Mouse (Mus musculus) ovary, adult 18-20 months (tissue): ENCODE data around the gene Rarres1.

ENCODE experiments used
- DNase-seq: peaks from one replicate; pipeline ENCODE4 v3.0.0; 2022; ENCODE audit warnings: low spot score, mixed read lengths

Rarres1 gene

DNA sequence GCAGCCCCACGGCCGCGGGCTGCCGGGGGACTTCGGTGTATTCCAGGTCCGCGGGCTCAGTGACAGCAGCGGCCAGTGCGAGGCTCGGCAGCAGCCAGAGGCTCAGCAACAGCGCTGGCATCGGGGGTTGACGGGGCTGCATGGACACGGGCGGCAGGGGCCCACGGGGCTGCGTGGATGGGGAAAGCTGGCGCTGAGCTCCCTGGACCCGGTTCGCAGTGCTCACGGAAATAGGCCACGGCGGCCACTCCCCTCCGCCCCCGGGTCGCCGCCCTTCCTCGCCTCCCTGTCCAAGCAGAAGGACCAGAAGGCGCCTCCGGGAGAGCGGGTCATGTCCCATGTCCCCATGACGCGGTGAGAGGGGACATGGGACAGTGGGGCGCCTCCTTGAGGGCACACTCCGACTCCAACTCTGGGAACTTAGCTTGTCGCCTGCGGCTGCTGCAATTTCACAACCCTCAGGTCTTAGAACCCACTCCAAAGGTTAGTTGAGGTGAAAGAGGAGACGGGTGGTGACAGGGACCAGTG lies at the start of gene Rarres1:
Gene Rarres1 (minus strand): TSS at position 250 of the 528 bp plus-strand sequence.
- no peak for DNase-seq

DNA sequence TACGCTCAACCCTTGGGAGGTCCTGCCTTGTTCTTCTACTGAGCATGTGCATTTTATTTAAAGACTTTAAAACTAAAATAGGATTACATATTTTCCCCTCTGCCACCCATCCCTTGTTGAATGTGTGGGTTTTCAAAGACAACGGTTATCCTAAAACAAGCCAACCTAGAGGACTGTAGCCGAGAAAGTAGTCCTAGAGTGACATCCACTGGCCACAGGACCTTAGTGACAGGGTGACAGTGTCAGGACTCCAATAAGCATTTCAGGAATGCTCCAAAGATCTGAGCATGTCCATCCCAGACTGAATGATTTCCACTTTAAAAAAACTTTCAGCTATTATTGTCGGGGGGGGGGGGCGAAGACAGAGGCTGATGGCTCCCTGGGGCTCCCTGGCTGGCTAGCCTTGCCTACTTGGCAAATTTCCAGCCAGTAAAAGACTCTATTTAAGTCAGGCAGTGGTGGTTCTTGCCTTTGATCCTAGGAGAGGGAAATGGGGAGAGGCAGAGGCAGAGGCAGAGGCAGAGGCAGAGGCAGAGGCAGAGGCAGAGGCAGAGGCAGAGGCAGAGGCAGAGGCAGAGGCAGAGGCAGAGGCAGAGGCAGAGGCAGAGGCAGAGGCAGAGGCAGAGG lies 49.5 kb upstream of the Rarres1 start:
- DNase-seq = no peak

DNA sequence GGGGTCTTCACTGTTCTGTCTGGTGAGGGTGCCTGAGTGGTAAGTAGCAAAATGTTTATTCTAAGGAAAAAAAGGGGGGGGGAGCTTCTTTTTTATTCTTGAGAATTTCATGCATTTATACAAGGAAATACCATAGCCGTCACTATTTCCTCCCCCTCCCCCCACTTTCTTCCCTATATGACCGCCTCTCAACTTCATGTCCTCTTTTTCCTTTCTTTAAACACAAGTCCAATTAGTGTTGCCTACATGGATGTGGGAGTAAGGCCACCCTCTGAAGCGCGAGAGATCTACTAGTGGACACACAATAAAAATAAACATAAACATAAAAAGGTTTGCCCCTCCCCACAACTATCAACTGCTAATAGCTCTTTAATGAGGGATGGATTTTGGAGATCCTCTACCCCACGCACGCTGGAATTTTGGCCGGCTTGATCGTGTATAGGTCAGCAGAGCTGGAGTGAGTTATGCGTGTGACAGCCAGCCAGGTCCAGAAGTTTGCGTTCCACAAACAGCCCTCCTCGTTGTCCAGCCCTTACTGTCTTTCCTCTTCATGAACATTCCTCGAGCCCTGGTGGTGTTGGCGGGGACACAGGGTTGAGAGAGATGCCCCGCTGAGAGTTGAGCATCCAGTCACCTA lies 42.5 kb upstream of the Rarres1 start:
- DNase-seq = no peak

DNA sequence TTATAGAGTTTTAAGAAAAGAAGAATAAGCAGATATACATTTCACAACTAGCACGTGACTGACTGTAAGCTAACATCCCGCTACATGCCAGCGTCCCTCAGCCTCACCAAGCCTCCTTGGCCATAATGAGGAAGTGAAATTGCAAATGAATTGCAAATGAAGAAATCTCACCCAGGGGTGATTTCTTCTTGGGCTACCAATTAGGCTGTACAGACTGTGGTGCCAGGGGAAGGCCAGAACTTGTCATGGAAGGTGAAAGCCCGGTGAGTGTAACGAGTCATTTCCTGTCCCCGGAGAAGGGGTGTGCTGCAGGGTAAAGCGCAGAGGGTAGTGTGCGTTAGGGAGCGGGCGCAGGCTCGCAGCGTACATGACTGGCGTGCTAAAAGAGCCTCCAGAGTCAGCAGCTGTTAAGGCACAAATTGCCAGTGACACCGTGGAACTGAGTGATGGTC lies 41.9 kb upstream of the Rarres1 start:
- no peak for DNase-seq

DNA sequence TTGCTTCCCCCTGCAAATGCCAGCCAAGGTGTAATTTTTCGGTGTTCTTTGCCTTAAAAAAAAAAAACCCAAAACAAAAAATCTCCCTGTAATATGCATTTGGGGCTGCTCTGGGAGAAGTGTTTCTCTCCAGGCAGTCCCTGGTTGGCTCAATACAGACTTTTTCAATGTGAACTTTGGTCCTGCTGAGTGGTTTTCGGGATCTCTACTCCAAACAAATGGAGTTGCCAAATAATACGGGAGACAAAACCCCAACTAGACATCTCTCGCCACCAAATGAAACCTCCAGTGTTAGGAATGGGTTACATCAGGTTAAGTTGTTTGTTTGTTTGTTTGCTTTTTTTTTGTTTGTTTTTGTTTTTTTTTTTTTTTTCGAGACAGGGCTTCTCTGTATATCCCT lies 39.9 kb upstream of the Rarres1 start:
- DNase-seq = no peak

DNA sequence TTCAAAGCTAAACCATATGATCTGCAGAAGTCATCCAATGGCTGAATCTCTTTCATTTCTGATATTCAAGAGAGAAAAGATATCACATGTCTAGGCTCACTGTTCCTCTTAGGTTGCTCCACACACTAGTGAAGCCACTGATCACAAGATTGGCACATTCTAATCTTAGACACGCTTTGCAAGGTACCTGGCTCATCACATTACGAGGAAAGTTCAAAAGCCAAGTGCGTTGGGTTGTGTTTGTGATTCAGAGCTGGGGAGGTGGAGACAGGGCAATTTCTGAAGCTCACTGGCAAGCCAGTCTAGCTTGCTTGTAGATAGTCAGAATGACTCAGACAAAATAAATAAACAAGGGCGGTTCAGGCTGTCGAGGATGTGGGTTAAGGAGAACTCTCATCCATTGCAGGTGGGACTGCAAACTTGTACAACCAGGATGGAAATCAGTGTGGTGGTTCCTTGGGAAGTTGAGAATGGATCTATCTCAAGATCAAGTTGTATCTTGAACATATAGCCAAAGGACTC lies 38.7 kb upstream of the Rarres1 start:
- no peak for DNase-seq

DNA sequence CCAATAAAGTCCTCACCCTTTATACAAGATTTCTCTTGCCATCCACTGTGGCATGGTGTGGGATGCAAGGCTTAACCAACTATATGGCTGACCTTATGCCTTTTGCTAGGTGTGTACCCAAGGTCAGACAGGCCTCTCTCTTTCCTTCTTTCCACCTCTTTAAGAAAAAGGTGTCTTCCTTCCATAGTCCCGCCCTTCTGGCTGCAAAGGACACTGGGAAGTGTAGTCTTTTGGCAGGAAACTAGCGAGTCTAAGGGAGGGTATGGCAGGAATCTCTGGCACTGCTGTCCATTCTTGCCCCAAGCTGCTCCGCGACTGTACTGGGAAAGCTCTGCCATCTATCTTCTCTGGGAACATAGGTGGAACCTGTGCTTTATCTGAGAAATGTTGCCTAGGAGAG lies 38.0 kb upstream of the Rarres1 start:
- no peak for DNase-seq

DNA sequence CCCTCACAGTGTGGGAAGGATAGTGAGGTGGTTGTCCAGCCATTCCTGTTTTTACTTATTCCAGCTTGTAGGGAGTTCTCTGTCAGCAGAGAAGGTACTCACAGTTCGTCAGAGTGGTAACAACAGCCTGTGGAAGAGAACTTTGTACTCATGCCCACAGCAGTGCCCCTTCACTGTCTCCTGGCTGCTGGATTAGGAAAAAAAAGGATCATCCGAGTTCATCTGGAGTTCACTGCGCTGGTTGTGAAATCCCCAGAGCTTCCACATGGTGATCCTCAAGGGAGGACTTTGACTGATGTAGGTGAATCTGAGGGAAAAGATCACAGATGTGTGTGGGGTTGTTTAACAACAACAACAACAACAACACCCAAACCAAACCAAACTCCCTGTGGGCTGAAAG lies 35.9 kb upstream of the Rarres1 start:
- DNase-seq = no peak

DNA sequence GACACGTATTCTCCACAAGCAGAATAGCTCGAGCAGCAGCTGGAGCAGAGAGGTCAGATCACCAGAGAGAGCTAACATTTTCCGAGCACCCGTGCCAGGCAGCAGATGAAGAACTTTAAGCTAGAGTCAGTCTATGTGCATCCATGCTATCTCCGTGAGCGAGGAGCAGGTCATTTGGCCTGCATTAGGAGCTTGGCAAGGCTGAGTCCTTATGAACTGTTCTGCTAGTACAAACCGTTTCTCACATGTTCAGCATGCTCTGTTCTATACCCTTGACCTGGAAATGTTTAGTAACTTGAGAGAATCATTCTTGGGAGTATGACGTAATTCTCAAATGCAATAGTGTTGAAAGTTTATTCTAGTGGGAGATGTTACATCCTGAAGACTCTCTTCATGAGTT lies 28.3 kb upstream of the Rarres1 start:
- DNase-seq = no peak

DNA sequence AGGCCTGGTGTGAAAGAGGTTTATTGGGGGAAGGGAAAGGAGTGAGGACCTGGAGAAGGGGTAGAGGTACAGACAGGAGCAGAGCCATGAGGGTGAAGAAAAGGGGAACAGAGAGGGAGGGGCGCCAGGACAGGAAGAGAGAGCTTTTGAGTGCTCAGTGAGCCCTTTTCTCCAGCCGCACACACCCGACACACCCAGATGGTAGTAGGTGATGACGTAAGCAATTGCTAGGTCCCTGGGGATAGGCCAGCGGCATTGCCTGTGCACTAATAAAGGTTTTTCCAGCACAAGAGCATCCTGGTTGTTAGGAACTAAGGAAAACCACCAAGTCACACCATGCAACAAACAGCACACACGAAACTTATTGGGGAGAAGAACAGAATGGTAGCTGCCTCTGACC lies 9.4 kb upstream of the Rarres1 start:
- DNase-seq = no peak

DNA sequence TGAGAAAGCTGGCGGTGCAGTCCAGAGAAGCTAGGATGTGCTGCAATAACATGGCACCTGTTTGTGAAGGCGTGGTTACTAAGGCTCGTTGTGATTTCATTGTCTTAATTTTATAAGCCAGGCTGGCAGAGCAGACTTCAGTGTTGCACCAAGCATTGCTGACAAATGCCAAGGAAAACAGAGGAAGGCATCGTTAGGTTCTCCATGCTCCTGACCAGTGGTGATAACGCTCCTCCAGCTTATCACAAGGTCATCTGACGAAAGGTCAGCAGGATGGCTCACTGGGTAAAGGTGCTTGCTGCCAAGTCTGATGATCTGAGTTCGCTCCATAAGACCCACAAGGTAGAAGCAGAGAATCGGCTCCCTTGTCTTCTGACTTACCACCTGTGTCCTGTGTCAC lies 7.4 kb upstream of the Rarres1 start:
- no peak for DNase-seq

DNA sequence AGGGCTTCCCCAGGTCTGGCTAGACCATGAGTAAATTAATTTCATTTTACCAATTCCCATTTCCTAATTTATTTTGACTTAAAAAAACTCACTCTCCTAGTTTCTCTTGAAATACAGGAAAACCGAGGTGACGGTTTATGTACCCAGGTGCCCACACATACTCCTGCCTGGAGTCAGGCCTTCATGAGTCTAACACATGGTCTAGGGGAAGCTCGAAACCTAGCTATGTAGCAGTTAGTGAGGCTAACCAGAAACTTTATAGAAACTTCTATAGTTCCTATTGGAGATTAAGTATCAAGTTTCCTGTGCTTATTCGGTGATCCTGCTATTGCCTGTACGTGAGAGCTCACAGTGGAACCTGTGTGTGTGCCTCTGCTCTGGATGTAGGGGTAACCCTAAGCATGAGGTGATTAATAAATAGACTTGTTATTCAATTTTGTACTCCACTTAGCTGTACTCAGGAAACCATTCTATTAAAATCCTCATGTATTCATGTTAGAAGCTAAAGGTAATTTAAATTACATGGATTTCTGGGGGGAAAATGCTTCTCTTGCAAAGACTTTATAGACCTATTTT lies 5.3 kb upstream of the Rarres1 start:
- no peak for DNase-seq

DNA sequence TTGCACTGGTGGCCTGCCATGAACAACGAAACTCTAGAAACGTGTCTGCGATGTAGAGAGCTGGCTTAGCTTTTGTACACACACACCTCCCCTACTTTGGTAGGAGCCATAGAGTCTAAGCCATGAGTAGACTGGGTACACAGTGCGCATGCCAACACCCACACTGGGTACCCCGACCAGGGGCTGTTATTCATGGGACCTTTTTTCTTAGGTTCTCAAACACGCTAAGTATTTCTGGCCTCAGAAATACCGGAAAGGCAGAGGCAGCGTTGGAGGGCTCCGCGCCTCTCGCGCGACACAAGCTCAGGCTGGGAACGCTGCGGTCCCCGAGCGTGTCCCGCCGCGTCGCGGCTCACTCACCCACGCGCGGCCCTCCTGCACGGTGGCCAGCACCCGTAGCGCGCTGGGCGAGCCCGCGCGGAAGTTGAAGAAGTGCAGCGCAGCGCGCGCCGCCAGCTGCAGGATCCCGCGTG lies 486 bp downstream of the Rarres1 start:
- DNase-seq = no peak

DNA sequence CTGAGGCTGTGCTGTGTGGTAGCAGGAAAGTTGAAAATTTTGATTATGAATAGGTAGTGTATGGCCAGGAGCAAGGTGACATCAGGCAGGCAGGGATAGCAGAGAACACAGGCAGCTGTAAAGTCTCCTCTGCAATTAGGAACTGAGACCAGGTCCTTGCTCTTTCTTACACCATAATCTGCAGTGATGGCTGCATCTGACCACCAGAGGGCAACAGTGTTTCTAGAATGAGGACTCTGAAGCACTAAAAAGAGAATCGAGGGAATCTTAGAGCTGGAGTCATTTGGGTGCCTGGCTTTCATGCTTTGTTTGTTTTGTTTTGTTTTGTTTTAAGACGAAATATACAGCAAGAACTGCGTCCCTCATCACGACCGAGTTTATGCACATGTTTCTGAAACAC lies 2.5 kb downstream of the Rarres1 start:
- peak; percentile 16 for DNase-seq

DNA sequence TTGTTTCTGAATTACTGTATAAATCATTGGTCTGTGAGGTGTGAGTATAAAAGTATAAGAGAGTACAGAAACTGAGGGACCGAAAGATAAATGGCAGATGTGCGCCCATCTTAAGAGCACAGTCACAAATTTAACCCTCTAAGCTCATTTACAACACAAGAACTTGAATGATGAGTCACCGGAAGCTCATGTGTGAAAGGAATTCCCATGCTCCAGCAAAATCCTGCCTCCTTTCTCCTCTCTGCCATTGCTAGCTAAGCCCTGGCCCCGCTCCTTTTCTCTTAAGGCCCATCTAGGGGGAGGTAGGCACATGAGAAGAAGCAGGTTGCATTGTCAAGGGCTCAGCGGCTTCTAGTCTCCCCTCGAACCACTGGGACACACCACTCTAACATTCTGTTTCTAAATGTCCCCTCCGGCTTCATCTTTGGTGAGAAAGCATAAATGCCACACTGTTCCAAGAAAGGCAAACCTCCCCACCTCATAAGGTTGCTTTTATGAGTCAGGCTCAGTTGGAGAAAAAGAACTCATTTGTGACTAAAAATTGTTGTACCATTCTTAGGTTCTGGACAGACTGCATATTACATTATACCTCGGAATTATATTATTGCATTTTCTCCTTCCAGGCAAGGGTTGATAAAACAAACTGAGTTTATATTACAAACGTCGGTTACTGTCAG lies 7.0 kb downstream of the Rarres1 start:
- DNase-seq = no peak

DNA sequence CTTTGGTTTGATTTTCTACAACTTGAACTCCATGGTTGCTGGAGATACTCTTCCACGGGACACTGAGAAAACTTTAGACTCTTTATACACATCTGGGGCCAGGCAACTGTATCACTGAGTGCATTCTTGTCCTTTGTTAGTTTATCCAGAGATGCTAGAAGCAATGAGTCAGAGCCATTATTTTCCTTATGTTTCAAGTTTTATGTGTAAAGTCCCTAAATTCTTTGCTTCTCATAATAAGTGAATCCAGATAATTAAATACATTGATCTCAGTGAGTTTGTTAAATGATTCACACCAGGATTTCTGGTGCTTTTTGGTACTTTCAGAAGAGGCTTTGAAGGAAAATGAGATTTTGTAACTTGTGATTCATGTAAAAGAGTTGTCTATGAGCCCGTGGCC lies 10.0 kb downstream of the Rarres1 start:
- no peak for DNase-seq

DNA sequence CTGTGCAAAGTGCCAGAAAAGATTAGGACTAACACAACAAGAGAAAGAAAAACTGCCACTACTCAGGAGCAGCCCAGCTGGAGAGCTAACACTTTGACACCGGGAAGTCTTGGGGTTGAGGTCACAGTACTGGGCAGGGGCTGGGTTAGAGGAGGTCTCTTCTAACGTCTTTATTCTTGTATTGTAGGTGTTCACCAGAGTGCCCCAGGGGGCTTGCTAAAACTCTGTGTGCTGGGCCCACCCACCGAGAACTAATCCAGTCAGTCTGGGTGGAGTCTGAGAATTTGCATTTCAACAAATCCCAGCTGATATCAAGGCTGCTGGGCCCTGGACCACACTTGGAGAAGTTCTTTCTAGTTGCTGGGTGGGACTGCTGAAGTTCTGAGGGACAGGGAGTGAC lies 11.4 kb downstream of the Rarres1 start:
- no peak for DNase-seq

DNA sequence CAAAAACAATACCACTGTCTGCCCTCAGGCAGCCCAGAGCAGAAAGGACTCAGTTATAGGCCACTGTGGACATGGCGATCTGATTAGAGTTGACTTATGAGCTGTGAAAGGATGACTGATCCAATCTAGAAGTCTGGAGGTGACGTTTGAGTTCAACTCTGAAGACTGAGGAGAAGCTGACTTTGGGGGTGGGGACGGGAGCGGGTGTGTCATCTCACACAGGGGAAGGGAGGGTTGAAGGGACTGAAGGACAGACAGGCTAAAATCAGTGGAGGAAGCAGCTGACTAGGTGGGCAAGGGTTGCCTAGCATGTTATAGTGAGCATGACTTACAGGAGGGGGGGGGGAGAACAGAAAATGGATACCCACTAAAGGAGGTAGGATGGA lies 15.9 kb downstream of the Rarres1 start:
- no peak for DNase-seq

DNA sequence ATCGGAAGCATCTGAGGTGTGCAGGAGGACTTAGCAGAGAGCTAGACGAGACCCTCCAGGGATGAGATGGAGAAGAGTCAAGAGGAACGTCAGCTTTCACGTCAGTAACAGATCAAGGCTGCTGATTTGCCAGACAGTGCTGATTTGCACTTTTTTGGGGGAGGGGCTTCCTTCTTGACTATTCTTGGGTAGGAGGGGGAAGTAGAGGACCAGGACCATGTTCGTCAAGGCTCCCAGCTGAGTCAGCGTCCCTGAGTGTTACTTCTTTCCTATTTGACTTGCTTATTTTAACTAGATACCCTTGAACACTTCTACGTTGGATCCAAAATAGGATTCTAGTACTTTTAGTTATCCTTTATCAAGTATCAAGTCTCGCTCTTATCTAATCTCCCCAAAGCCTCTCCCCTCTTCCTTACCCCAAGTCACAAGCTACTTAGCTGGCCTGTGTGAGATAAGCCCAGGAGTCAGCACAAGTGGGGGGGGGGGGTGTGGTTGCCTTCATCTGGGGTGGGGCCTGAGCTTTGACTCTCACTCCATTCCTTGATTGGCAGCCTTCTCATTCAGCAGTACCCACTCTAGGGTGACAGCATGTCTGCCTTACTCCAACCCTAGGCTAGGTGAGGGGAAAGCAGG lies 16.4 kb downstream of the Rarres1 start:
- DNase-seq = no peak

DNA sequence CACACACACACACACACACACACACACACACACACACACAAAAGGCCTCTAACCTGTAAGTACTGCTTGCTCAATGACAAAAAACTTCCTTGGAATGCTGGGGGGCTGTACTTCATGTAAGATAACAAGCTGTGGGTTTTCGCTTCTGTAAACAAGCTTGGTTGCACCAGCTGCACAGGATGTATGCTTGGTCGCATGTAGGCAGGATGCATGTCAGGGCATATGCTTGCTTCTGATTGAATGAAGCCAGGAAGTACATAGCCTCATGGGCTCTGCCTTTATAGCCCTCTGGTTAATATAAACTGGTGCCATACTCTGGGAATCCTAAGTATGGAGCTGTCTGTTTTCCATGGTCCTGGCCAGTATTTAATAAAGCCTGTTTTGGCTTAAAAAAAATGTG lies 17.3 kb downstream of the Rarres1 start:
- no peak for DNase-seq

DNA sequence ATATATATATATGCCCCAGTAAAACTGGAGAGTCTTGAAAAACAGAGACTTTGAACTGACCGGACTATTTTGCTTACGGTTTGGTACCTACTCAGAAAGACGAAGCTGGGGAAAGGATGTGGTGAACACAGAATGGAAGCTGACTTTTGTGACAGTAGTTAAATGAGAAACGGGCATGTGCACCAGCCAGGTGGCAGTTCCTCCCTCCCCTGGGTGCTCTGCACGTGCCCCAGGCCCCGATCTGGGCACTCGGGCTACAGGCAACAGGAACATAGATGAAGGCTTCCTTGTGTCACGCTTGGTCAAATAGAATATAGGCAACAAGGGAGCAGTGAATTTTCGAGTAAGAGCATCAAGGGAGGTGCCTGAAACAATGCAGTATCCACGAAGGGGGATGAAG lies 19.0 kb downstream of the Rarres1 start:
- DNase-seq = no peak

DNA sequence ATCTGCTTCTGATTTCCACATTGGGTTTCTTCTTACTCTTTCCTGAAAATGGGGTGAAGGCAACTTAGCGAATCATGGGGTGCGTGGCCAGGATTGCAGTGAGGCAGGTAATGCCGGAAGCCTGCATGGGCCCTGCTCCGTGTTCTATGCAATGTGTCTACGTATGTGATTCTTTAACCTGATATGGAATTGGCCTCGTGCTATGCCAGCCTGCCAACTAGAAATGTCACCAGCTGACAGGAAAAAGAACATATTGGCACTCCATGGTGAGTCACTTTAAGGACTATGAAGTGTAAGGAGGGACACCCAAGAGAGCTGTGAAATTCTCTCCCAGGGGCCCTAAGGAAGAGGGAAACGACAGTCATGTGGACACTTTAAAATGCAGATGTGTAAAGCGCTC lies 22.2 kb downstream of the Rarres1 start:
- no peak for DNase-seq
